Mouse (Mus musculus) forebrain, embryonic 10.5 days (tissue): ENCODE measurements around the gene Mphosph6. TPM values are rescaled to one million over a fixed set of nuclear protein-coding genes. Genes with fewer than 3 reads are reported as not detected.
A peak's percentile ranks its signal among the peaks of the same experiment; 100 is the strongest.

Experiments
- DNase-seq: peaks from one replicate; pipeline ENCODE4 v3.0.0-alpha.2; 2017; ENCODE audit warnings: low spot score; ENCODE audit errors: extremely low spot score
- H3K27ac ChIP-seq: fragments of 300-500 bp; sonication (generic); 2 replicates; pipeline ENCODE4 v1.5.1; 2016; ENCODE audit warnings: mild to moderate bottlenecking
- H3K27me3 ChIP-seq: fragments of 300-500 bp; sonication (generic); 2 replicates; pipeline ENCODE4 v1.6.1; 2016; ENCODE audit warnings: mild to moderate bottlenecking; ENCODE audit not compliant: poor library complexity, severe bottlenecking
- H3K36me3 ChIP-seq: fragments of 300-500 bp; sonication (generic); replicated peaks from 2 replicates; pipeline ENCODE4 v1.6.1; 2016; ENCODE audit warnings: mild to moderate bottlenecking, moderate library complexity
- H3K4me1 ChIP-seq: fragments of 300-500 bp; sonication (generic); 2 replicates; pipeline ENCODE4 v1.6.1; 2016
- H3K4me3 ChIP-seq: fragments of 300-500 bp; sonication (generic); 2 replicates; pipeline ENCODE4 v1.5.1; 2016; ENCODE audit warnings: mild to moderate bottlenecking, moderate library complexity
- H3K9me3 ChIP-seq: fragments of 300-500 bp; sonication (generic); 2 replicates; pipeline ENCODE4 v1.6.1; 2016; ENCODE audit warnings: mild to moderate bottlenecking, moderate library complexity
- WGBS: fragments of 180-500 bp; shearing (Covaris S2); methylation state at CpG from one replicate; pipeline ENCODE4 v1.1.7; 2016; 5-methylcytosine and 5-hydroxymethylcytosine counted together
- polyA plus RNA-seq: library from polyadenylated mRNA; unstranded; fragments of >200 nt; fragmentation: Nextera tagmentation; extraction: Ambion mirVana; gene quantifications from 2 replicates; pipeline ENCODE4 v1.2.1, GENCODE M21; 2016

The Mphosph6 gene
- polyA plus RNA-seq: 66.7 and 71.2 TPM in 2 replicates

DNA sequence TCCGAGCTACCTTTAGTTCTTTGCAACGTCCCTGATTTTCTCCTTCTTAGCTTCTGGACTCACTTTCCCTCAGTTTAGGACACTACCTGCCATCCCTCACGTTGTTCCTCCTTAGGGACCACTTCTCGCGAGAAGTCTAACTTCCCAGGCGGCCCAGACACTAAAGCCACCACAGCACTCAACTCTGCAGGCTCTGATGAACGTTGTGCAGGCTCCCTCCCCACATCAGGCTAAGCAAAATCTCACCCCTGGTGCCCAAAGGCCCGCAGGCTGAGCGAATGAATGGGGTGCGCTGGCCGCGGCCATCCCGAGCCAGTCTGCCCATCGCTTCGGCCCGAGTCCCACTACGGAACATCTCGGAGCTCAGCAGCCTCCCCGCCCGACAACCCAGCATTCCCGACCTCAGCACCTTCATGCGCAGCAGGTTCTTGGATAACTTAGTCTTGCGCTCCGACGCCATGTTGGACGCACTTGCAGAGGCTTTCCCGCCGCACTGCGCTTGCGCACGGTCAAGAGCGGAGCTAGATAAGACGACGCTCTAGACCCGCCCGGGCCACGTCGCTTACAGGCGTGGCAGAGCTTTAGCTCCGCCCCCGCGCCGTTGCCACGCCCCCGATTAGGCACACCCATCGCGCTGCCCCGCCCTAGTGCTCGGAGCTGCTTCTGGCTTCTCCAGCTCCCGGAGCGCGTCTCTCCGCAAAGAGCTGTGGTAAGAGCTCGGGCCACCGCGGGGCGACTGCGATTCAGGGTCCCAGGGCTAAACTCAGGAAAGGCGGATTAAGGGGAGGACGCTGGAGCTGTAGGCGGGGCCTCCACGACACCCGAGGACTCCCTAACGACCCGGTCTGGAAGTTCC lies at the start of gene Mphosph6:
TSS of gene Mphosph6 (minus strand) at position 501 of the 856 bp plus-strand sequence.
- H3K4me1 ChIP-seq: peaks cover 22% of the 10 kb centered on the region
- no peaks in the 10 kb centered on the region for H3K9me3 ChIP-seq
- peak within 1 kb of the TSS; percentile 83 for H3K4me3 ChIP-seq
- under 1% methylated on average over 65 of the region's 65 CpGs for WGBS
- H3K27me3 ChIP-seq: peaks cover 13% of the 10 kb centered on the region
- H3K36me3 ChIP-seq: peaks cover 28% of the 10 kb centered on the region
- peak; percentile 95 for DNase-seq
- peak within 1 kb of the TSS; percentile 97 for H3K27ac ChIP-seq

DNA sequence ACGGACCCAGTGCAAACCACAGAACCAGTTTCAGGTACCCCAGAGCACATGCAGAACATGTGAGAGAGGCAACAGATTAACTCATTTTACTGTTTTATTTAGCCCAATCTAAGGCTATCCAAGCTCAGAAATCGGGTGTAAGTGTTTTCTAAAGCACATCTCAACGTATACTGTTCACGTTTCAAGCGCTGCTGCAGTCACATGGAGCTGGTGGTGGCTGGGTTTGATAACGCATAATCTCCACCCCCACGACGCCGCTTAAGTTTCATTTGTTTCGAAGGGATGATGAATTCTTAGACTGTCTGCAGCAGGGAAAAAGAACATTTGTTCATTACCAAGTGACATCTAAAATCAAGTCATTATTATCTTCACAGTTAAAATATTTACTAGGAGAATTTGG lies 48.7 kb upstream of the Mphosph6 start:
- Histone ChIP-seq H3K27ac (no peak overlapping the region), H3K4me3 (no peak overlapping the region), H3K9me3 (no peaks in the 10 kb centered on the region), H3K4me1 (no peaks in the 10 kb centered on the region), H3K27me3 (no peaks in the 10 kb centered on the region), H3K36me3 (no peaks in the 10 kb centered on the region)
- 87% methylated on average over 10 of the region's 10 CpGs for WGBS
- no peak for DNase-seq

GRCm38 (mm10) chr8:117847865-117848264 lies 46.1 kb upstream of the Mphosph6 start:
- Histone ChIP-seq H3K27me3 (no peaks in the 10 kb centered on the region), H3K36me3 (no peaks in the 10 kb centered on the region), H3K4me3 (no peak overlapping the region), H3K9me3 (0 out of 2 replicates have a peak, but pooled peaks cover 3% of the 10 kb centered on the region), H3K4me1 (no peaks in the 10 kb centered on the region), H3K27ac (no peak overlapping the region)
- WGBS: 90% methylated on average over 6 of the region's 6 CpGs
- DNase-seq: no peak

- H3K9me3 ChIP-seq: 0 out of 2 replicates have a peak, but pooled peaks cover 7% of the 10 kb centered on the region
- H3K4me3 ChIP-seq: no peak overlapping the region
- H3K36me3 ChIP-seq: no peaks in the 10 kb centered on the region
- H3K27ac ChIP-seq: no peak overlapping the region
- H3K4me1 ChIP-seq: 0 out of 2 replicates have a peak, but pooled peaks cover 4% of the 10 kb centered on the region
- H3K27me3 ChIP-seq: no peaks in the 10 kb centered on the region
- DNase-seq: no peak
- 86% methylated on average over 8 of the region's 8 CpGs for WGBS
Observed at GRCm38 (mm10) chr8:117843694-117844093, 42.0 kb upstream of the Mphosph6 start.

DNA sequence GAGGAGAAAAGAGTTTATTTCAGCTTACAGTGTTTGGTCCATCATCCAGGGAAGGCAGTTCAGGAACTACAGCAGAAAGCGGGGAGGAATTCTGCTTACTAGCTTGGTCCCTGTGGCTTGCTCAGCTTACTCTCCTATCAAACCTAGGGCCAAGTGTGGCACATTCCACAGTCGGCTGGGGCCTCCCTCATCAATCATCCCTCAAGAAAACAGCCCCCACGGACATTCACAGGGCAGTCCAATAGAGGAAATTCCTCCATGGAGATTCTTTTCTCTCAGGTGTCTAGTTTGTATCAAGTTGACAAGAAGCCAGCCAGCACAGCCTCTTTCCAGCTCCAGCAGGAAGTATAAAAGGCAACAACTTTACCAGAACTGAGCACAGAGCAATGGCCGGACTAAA lies 11.8 kb upstream of the Mphosph6 start:
- Histone ChIP-seq H3K27ac (no peak overlapping the region), H3K36me3 (no peaks in the 10 kb centered on the region), H3K27me3 (no peaks in the 10 kb centered on the region), H3K4me1 (no peaks in the 10 kb centered on the region), H3K9me3 (no peaks in the 10 kb centered on the region), H3K4me3 (no peak overlapping the region)
- 79% methylated on average over 4 of the region's 4 CpGs for WGBS
- no peak for DNase-seq

GRCm38 (mm10) chr8:117810676-117811075 lies 8.9 kb upstream of the Mphosph6 start:
- no peaks in the 10 kb centered on the region for H3K27me3 ChIP-seq
- H3K36me3 ChIP-seq: no peaks in the 10 kb centered on the region
- no peaks in the 10 kb centered on the region for H3K4me1 ChIP-seq
- H3K27ac ChIP-seq: no peak overlapping the region
- H3K9me3 ChIP-seq: no peaks in the 10 kb centered on the region
- WGBS: 96% methylated on average over 2 of the region's 2 CpGs
- H3K4me3 ChIP-seq: no peak overlapping the region
- DNase-seq: no peak

- Histone ChIP-seq H3K36me3 (no peaks in the 10 kb centered on the region), H3K9me3 (no peaks in the 10 kb centered on the region), H3K27me3 (peaks cover 13% of the 10 kb centered on the region), H3K4me1 (peaks cover 15% of the 10 kb centered on the region), H3K4me3 (no peak overlapping the region), H3K27ac (no peak overlapping the region)
- no peak for DNase-seq
- WGBS: 93% methylated on average over 5 of the region's 5 CpGs
Observed at GRCm38 (mm10) chr8:117805419-117805818, 3.7 kb upstream of the Mphosph6 start.

DNA sequence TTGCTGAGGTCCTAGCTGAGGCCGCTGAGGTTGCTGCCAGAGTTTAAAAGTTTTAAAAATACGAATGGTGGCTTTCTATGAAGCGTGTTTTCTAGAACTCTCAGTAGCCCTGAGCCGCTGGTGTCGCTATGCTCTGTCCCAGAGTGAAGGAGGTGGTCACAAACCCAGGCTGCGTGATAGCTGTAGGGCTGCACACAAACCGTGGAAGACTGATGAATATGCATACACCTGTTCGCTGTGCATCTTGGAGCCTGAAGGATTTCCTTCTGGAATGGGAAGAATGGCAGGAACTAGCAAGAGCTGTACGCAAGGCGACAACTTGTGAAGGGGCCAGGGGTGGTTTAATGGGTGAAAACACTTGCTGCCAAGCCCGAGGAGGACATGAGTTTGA lies 551 bp upstream of the Mphosph6 start:
- Histone ChIP-seq H3K27ac (peak overlapping the region; percentile 97), H3K9me3 (no peaks in the 10 kb centered on the region), H3K4me3 (peak overlapping the region; percentile 83), H3K27me3 (peaks cover 13% of the 10 kb centered on the region), H3K4me1 (peaks cover 22% of the 10 kb centered on the region), H3K36me3 (peaks cover 22% of the 10 kb centered on the region)
- no peak for DNase-seq
- 2% methylated on average over 11 of the region's 11 CpGs for WGBS

- Histone ChIP-seq H3K9me3 (no peaks in the 10 kb centered on the region), H3K36me3 (peaks cover 64% of the 10 kb centered on the region), H3K4me1 (peaks cover 22% of the 10 kb centered on the region), H3K4me3 (no peak overlapping the region), H3K27me3 (peaks cover 5% of the 10 kb centered on the region; the same call in 1 of the 2 replicates), H3K27ac (no peak overlapping the region)
- DNase-seq: no peak
- whole genome bisulfite sequencing: 96% methylated on average over 2 of the region's 2 CpGs
Observed at GRCm38 (mm10) chr8:117798066-117798465, 3.7 kb downstream of the Mphosph6 start.

- no peak for DNase-seq
- Histone ChIP-seq H3K9me3 (no peaks in the 10 kb centered on the region), H3K27me3 (no peaks in the 10 kb centered on the region), H3K27ac (no peak overlapping the region), H3K4me3 (no peak overlapping the region), H3K36me3 (peaks cover 80% of the 10 kb centered on the region), H3K4me1 (peaks cover 14% of the 10 kb centered on the region)
- WGBS: 94% methylated on average over 15 of the region's 15 CpGs
Observed at GRCm38 (mm10) chr8:117796464-117796863, 5.3 kb downstream of the Mphosph6 start.

GRCm38 (mm10) chr8:117794581-117794980 lies 7.2 kb downstream of the Mphosph6 start:
- Histone ChIP-seq H3K4me3 (no peak overlapping the region), H3K27ac (no peak overlapping the region), H3K9me3 (no peaks in the 10 kb centered on the region), H3K36me3 (peaks cover 99% of the 10 kb centered on the region), H3K27me3 (no peaks in the 10 kb centered on the region), H3K4me1 (no peaks in the 10 kb centered on the region)
- DNase-seq: no peak
- WGBS: 95% methylated on average over 10 of the region's 10 CpGs

- Histone ChIP-seq H3K4me1 (no peaks in the 10 kb centered on the region), H3K27ac (no peak overlapping the region), H3K27me3 (no peaks in the 10 kb centered on the region), H3K9me3 (peaks cover 5% of the 10 kb centered on the region), H3K36me3 (peaks cover 100% of the 10 kb centered on the region), H3K4me3 (no peak overlapping the region)
- WGBS: 91% methylated on average over 19 of the region's 19 CpGs
- DNase-seq: no peak
Observed at GRCm38 (mm10) chr8:117792616-117793144, 9.1 kb downstream of the Mphosph6 start.

- 92% methylated on average over 3 of the region's 3 CpGs for WGBS
- Histone ChIP-seq H3K36me3 (peaks cover 49% of the 10 kb centered on the region), H3K27me3 (no peaks in the 10 kb centered on the region)
Observed at GRCm38 (mm10) chr8:117786428-117786827, 15.3 kb downstream of the Mphosph6 start.

More at GRCm38 (mm10) chr8:117786428-117786827, 15.3 kb downstream of the Mphosph6 start:
- H3K4me3 ChIP-seq: no peak overlapping the region
- H3K4me1 ChIP-seq: no peaks in the 10 kb centered on the region
- H3K27ac ChIP-seq: no peak overlapping the region
- DNase-seq: no peak
- peaks cover 19% of the 10 kb centered on the region for H3K9me3 ChIP-seq
